Mouse (Mus musculus) megakaryocyte progenitor cell, adult 5-6 weeks (primary cell): ENCODE data around the gene Dtl. TPM values are rescaled to one million over a fixed set of nuclear protein-coding genes. Genes with fewer than 3 reads are reported as not detected.

ENCODE experiments used
- ATAC-seq: replicated peaks from 2 replicates; pipeline ENCODE4 v1.8.0; 2016; ENCODE audit warnings: mild to moderate bottlenecking, moderate TSS enrichment, inconsistent platforms; ENCODE audit not compliant: poor library complexity
- total RNA-seq, 2 experiments: library from RNA; stranded (forward) in 1 of 2; stranded (reverse) in 1 of 2; fragments of 157-497, 149-512 nt in 1 of 2; fragments of 200-1000 nt in 1 of 2; gene quantifications; 2 replicates each; pipeline versions ENCODE4 v1.2.3 to v1.2.4; 2015 to 2017

The Dtl gene
- total RNA-seq (2015) (90.8 and 98.8 TPM in 2 replicates), total RNA-seq (2017) (54.4 and 77.3 TPM in 2 replicates)

DNA sequence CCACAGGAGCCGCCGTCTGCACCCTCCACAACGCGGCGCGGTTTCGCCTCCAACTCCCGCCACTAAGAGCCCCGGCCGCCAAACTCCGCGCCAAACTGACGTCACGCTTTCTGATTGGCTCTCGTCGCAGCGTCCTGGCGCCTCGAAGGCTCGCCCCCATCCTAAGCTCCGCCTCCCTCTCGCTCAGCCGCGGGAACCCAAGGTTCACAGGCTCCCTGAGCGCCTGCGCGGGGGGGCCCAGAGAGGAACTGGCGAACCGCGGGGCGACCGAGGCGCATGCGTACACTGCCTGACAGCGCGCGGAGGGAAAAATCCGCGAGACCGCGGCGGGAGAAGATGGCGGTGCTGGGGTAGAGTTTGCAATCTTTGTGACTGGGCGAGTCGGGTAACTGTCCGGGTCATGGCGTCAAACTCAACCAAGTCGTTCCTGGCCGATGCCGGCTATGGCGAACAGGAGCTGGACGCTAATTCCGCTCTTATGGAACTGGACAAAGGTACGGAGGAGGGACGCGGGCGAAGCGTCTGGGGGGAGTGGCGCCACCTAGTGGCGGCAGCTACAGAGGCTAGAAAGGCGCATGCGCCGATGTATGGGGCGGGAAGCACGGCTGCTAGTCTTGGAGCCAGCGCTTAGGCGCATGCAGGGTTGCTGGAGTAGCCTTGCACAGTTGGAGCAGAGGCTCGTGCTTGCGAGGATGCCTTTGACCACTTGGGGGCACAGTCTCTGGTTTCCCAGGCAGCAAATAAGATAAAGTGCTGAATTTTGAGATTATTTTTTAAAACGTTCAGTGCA is at the start of gene Dtl, which contains the start of gene Ints7:
Gene Dtl, minus strand, starts transcription at position 87 of the 790 bp plus-strand sequence.
Gene Ints7, plus strand, starts transcription at position 179 of the 790 bp plus-strand sequence.
- peak; percentile 79 for ATAC-seq

- 0 out of 2 replicates have a peak, but pooled peaks have one; percentile 7 for ATAC-seq
These were observed 49.7 kb upstream of the Dtl start for GRCm38 (mm10) chr1:191625026-191625425.

DNA sequence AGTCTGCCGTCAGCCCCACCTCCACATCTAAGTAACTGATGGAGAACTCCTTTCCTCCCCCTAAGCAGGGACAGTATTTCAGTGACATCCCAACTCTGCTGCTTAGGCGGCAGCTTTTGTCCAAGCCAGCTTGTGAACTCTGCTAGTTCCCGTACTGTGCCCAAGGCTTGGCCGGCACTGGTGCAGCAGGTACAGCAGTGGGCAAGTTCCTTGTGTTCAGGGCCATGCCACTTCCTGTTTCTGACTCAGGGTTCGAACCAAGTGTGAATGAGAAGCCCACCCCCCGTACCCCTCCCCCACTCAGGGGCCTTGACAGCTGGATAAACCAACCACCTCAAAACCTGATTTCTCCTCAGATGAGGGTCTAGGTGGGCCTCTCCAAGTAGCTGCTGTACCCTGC is 49.1 kb upstream of the Dtl start:
- ATAC-seq: peak; percentile 51

DNA sequence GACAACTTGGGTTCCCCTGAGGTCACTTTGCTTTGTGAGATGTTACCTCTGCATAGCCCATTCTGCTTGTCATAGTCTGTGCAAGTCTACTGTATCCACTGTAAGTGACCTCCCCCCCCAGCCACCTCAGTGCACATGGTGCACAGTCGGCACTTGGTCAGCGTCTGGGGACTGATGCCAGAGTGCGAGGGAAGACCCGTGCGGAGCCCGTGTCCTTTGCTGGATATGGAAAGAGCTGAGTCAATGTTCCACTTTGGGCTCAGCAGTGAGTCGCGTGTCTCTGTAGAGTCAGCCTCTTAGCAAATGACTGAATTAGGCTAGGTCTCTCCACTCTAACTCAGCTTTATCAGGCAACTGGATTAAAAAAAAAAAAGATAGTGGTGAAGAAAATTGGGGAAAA is 47.5 kb upstream of the Dtl start:
- ATAC-seq: no peak

GRCm38 (mm10) chr1:191621096-191621495 is 45.8 kb upstream of the Dtl start:
- no peak for ATAC-seq

DNA sequence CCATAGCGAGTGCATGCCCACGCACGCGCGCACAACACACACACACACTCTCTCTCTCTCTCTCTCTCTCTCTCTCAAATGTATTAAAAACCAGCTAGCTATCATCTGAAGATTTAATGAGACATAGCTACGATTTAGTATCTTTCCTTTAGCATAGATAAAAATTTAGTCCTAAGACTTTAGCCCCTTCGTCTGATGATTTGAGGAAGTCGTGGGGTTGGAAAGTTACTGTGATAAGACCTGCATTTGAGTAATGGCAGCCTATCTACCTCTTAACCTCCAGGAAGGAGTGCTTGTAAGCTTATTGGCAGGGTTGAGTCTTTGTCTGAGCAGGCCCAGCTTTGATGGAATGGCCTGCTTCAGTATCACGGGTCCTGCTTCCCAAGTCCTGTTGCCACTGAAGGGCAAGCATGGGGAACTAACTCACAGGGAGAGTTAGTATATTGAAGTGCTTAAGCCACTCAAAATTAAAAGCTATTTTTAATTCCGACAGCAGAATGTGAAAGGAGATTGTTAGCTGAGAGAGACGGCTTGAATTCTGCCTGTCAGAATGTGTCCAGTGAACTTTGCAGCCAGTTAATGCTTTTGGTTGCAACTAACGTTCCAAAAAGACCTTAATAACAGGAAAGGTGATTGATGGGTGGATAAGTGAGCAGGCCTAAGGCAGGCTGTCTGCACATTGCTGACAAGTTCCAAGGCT is 42.9 kb upstream of the Dtl start:
- ATAC-seq: no peak

GRCm38 (mm10) chr1:191617589-191617988 is 42.2 kb upstream of the Dtl start:
- ATAC-seq: 0 out of 2 replicates have a peak, but pooled peaks have one; percentile 29

GRCm38 (mm10) chr1:191616245-191616644 is 40.9 kb upstream of the Dtl start:
- ATAC-seq: no peak

GRCm38 (mm10) chr1:191612877-191613276 is 37.5 kb upstream of the Dtl start:
- ATAC-seq: no peak

DNA sequence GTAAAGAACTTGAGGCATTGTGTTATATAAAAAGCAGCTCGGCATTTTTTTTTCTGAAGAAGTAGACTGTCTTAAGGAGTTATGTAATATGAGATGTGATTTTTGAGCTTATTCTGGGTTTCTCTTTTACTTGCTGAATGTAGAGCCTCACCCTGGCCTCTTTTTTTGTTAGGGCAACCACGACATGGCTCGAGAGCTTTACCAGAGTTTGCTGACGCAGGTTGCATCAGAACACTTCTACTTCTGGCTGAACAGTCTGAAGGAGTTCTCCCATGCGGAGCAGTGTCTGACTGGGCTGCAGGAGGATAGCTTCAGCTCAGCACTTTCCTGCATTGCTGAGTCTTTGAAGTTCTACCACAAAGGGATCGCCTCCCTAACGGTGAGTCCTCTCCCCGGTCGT is 36.3 kb upstream of the Dtl start:
- no peak for ATAC-seq

DNA sequence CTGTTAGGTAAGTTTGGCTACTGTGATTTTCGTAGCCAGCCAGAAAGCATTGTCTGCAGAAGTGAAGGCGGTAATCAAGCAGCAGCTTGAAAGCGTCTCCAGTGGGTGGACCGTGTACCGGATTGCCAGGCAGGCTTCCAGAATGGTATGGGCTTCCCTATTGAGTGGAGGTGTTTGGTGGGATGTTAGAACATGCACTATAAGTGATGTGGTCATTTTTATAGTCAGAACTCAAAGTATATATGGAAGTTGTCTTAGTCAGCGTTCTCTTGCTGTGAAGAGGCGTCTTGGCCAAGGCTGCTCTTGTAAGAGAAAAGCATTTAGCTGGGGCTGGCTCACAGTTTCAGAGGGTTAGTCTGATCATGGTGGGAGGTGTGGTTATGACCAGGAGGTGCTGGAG is 35.0 kb upstream of the Dtl start:
- ATAC-seq: no peak

DNA sequence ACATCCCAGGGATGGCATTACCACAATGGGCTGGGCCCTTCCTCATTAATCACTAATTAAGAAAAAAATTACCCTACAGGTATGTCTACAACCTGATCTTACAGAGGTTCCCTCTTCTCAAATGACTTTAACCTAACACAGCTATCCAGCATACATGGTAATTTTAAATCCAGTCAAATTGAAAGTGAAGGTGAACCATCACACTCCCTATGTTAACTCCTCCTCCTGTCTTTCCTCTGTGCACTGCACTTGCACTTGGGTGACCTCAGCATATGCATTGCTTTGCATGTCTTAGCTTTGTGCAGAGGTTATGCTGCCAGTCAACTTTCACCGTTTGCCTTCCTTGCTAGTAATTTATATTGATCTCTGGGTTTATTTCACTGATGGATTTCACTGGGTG is 34.2 kb upstream of the Dtl start:
- ATAC-seq: no peak

GRCm38 (mm10) chr1:191609051-191609450 is 33.7 kb upstream of the Dtl start:
- ATAC-seq: no peak

- ATAC-seq: no peak
These were observed 29.3 kb upstream of the Dtl start for GRCm38 (mm10) chr1:191604690-191605089.

- no peak; the same call in 1 of the 2 replicates for ATAC-seq
These were observed 23.9 kb upstream of the Dtl start for GRCm38 (mm10) chr1:191599210-191599609.

DNA sequence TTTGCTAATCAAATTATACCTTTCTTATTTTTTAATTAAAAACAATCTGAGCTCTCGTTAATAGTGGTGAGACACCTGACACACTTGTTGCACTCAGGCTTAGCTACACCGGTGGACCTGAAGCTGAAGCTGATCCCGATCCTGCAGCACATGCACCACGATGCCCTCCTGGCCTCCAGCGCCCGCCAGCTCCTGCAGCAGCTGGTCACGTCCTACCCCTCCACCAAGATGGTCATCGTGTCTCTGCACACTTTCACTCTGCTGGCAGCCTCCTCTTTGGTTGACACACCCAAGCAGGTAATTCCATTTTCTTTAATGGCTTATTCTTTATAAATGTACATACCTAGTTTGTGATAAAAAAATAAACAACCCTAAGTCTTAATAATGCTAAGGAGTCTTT is 20.7 kb upstream of the Dtl start:
- ATAC-seq: no peak

GRCm38 (mm10) chr1:191592016-191592720 is 16.8 kb upstream of the Dtl start:
- ATAC-seq: peak; percentile 80

- ATAC-seq: no peak
These were observed 13.4 kb upstream of the Dtl start for GRCm38 (mm10) chr1:191588749-191589148.

DNA sequence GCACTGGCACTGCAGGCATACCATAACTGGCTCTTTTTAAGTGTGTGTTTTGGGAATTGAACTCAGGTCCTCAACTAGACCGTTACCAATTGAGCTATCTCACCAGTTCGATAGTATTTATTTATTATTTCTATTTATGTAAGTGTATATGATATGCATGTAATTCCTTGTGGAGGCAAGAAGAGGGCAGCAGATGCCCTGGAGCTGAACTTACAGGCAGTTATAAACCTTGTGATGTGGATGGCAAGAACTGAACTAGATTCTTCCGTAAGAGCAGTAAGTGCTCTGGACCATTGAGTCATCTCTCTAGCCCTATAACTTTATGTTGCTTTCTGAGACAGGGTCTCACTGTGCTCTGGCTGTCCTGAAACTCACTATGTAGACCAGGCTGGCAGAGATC is 11.7 kb upstream of the Dtl start:
- 0 out of 2 replicates have a peak, but pooled peaks have one; percentile 34 for ATAC-seq

GRCm38 (mm10) chr1:191585704-191586103 is 10.4 kb upstream of the Dtl start:
- peak; percentile 55; the same call in 1 of the 2 replicates for ATAC-seq

GRCm38 (mm10) chr1:191584483-191584882 is 9.1 kb upstream of the Dtl start:
- no peak for ATAC-seq
